Mouse (Mus musculus) kidney, embryonic 15.5 days (tissue): ENCODE measurements at regions not wholly inside any gene's neighbourhood (a gene's known extent, or its start where the extent isn't known, plus 50 kb on each side); places are given as distances from the start of the nearest gene placed in this dataset.

Experiments
- ATAC-seq: fragments of 200-750 bp; cut with Nextera tagmentation; replicated peaks from 2 replicates; pipeline ENCODE4 v1.8.0; 2017; ENCODE audit warnings: moderate TSS enrichment; ENCODE audit not compliant: low FRiP score
- H3K27ac ChIP-seq: fragments of 300-500 bp; sonication (generic); 2 replicates; pipeline ENCODE4 v1.5.1; 2015; ENCODE audit warnings: mild to moderate bottlenecking, inconsistent platforms
- H3K27me3 ChIP-seq: fragments of 300-500 bp; sonication (generic); 2 replicates; pipeline ENCODE4 v1.6.1; 2015; ENCODE audit warnings: inconsistent platforms
- H3K36me3 ChIP-seq: fragments of 300-500 bp; sonication (generic); 2 replicates; pipeline ENCODE4 v1.6.1; 2015; ENCODE audit warnings: inconsistent platforms
- H3K4me1 ChIP-seq: fragments of 300-500 bp; sonication (generic); 2 replicates; pipeline ENCODE4 v1.6.1; 2015; ENCODE audit warnings: inconsistent platforms
- H3K4me2 ChIP-seq: fragments of 300-500 bp; sonication (generic); 2 replicates; pipeline ENCODE4 v1.6.1; 2015; ENCODE audit warnings: moderate library complexity, mild to moderate bottlenecking, inconsistent platforms
- H3K4me3 ChIP-seq: fragments of 300-500 bp; sonication (generic); replicated peaks from 2 replicates; pipeline ENCODE4 v1.5.1; 2015; ENCODE audit warnings: mild to moderate bottlenecking, inconsistent platforms
- H3K9ac ChIP-seq: fragments of 300-500 bp; sonication (generic); 2 replicates; pipeline ENCODE4 v1.6.1; 2015; ENCODE audit warnings: mild to moderate bottlenecking, inconsistent platforms
- H3K9me3 ChIP-seq: fragments of 300-500 bp; sonication (generic); replicated peaks from 2 replicates; pipeline ENCODE4 v1.6.1; 2016; ENCODE audit warnings: inconsistent platforms
- WGBS: fragments of 180-500 bp; shearing (Covaris S2); methylation state at CpG from one replicate; pipeline ENCODE4 v1.1.7; 2015; ENCODE audit warnings: mixed read lengths; 5-methylcytosine and 5-hydroxymethylcytosine counted together

DNA sequence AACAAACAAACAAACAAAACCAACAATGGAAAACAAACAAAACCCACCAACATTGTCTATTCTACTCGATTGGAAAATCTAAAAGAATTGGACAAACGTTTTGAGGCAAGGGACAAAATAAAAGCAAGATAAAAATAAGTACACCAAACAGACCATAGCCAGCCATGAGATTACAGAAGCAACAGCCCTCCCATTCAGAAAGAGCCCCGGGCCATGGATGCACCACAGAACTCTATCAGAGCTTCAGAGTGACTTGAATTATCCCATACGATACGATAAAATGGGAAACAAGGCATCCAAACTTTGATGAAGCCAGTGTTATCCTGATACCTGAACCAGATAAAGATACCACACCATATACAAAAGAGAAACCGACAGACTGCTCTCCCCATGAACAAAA lies 68.7 kb downstream of the Npepl1 start:
- 83% methylated on average over 6 of the region's 6 CpGs for WGBS
- Histone ChIP-seq H3K27me3 (no peaks in the 10 kb centered on the region), H3K9ac (no peak overlapping the region), H3K9me3 (no peaks in the 10 kb centered on the region), H3K4me3 (no peak overlapping the region), H3K4me1 (no peaks in the 10 kb centered on the region), H3K27ac (no peak overlapping the region), H3K36me3 (no peaks in the 10 kb centered on the region), H3K4me2 (no peak overlapping the region)
- ATAC-seq, result no peak

DNA sequence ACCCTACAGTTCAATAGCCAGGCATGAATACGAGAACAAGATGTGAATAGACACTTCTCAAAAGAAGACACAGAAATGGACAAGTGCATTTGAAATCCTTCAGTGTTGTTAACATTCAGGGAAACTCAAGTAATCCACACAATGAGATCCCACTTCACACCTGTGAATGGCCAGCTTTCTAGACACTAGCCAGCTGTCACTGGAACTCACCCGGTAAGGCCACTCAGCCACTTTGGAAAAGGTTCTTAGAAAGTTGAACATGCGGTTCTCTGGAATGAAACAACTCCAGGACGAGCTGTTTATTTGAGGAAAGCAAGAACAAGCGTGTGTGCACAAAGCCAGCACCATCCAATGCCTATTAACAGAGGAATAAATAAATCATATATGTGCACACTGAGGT lies 74.6 kb downstream of the Npepl1 start:
- H3K4me2 ChIP-seq, result no peak overlapping the region
- 74% methylated on average over 5 of the region's 5 CpGs for WGBS
- H3K4me3 ChIP-seq, result no peak overlapping the region
- H3K27me3 ChIP-seq, result no peaks in the 10 kb centered on the region
- no peak for ATAC-seq
- H3K9ac ChIP-seq, result no peak overlapping the region
- no peaks in the 10 kb centered on the region for H3K4me1 ChIP-seq
- no peak overlapping the region for H3K27ac ChIP-seq
- no peaks in the 10 kb centered on the region for H3K9me3 ChIP-seq
- no peaks in the 10 kb centered on the region for H3K36me3 ChIP-seq

DNA sequence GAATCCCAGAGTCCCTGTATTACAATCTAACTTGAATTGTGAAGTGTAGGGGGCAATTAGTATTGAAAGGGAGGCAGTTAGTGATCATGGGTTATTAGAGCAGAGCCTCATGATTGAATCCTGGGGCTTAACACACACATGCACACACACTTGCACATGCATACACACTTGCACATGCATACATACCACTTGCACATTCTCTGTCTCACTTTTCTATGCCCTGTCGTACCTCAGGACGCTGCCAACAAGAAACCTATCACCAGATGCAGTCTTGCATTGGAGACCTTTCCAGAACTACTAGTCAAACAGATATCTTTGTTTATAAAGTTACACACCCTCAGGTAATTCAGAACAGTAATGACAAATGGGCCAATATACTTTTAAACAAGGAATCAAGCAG lies 80.9 kb downstream of the Npepl1 start:
- no peak overlapping the region for H3K27ac ChIP-seq
- no peaks in the 10 kb centered on the region for H3K9me3 ChIP-seq
- no peaks in the 10 kb centered on the region for H3K36me3 ChIP-seq
- no peak for ATAC-seq
- 97% methylated on average over 2 of the region's 2 CpGs for WGBS
- no peak overlapping the region for H3K4me2 ChIP-seq
- 0 out of 2 replicates have a peak, but pooled peaks cover 2% of the 10 kb centered on the region for H3K4me1 ChIP-seq
- H3K4me3 ChIP-seq, result no peak overlapping the region
- H3K9ac ChIP-seq, result no peak overlapping the region
- no peaks in the 10 kb centered on the region for H3K27me3 ChIP-seq

DNA sequence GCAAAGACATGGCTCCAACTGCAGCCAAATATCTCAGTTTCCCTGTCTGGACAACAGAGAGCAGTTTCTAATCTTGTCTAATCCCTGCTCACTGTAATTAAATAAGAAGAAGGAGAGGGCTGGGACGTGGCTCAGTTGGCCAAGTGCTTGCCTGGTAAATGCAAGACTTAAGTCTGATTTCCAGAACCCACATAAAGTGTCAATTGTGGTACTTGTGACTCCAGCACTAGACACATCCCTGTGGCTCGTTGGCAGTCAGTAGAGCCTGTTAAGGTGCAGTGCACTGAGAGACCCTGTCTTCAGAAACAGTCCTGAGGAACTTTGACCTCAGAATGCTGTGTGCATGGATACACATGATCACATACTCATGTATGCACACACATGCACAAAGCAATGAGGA lies 81.4 kb downstream of the Npepl1 start:
- H3K4me1 ChIP-seq, result 0 out of 2 replicates have a peak, but pooled peaks cover 2% of the 10 kb centered on the region
- 74% methylated on average over 2 of the region's 2 CpGs for WGBS
- no peak for ATAC-seq
- no peaks in the 10 kb centered on the region for H3K36me3 ChIP-seq
- no peaks in the 10 kb centered on the region for H3K27me3 ChIP-seq
- no peak overlapping the region for H3K27ac ChIP-seq
- H3K4me2 ChIP-seq, result no peak overlapping the region
- H3K9ac ChIP-seq, result no peak overlapping the region
- H3K4me3 ChIP-seq, result no peak overlapping the region
- no peaks in the 10 kb centered on the region for H3K9me3 ChIP-seq

GRCm38 (mm10) chr2:174192026-174192425 lies 81.9 kb downstream of the Npepl1 start:
- H3K27me3 ChIP-seq, result no peaks in the 10 kb centered on the region
- H3K9me3 ChIP-seq, result no peaks in the 10 kb centered on the region
- 0 out of 2 replicates have a peak, but pooled peaks cover 2% of the 10 kb centered on the region for H3K4me1 ChIP-seq
- H3K36me3 ChIP-seq, result no peaks in the 10 kb centered on the region
- no peak overlapping the region for H3K4me2 ChIP-seq
- H3K9ac ChIP-seq, result no peak overlapping the region
- WGBS, result 79% methylated on average over 5 of the region's 5 CpGs
- no peak overlapping the region for H3K4me3 ChIP-seq
- ATAC-seq, result no peak
- no peak overlapping the region for H3K27ac ChIP-seq

- Histone ChIP-seq H3K9ac (no peak overlapping the region), H3K27ac (no peak overlapping the region), H3K27me3 (no peaks in the 10 kb centered on the region), H3K4me3 (no peak overlapping the region), H3K36me3 (no peaks in the 10 kb centered on the region), H3K4me2 (no peak overlapping the region), H3K4me1 (0 out of 2 replicates have a peak, but pooled peaks cover 2% of the 10 kb centered on the region), H3K9me3 (no peaks in the 10 kb centered on the region)
- 53% methylated on average over 5 of the region's 5 CpGs for WGBS
- ATAC-seq, result no peak
Measured at GRCm38 (mm10) chr2:174193506-174193905, 83.4 kb downstream of the Npepl1 start.

DNA sequence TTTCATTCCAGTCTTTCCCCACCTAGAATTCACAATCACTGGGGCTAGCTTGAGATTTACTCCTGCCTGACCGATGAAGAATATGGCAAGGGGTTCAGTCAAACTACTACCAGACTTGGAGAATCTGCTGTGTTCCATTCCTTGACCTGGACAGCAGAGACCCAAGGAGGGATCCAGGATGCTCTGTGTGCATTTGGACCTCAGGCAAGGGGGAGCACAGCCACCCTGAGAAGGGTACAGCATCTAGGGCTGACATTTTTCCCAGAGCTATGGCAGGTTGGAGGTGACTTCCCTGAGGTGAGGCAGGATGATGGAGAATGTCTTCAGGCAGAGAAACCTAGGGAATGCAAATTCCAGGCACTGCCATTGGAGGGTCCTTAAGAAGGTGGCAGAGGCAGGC lies 85.5 kb downstream of the Npepl1 start:
- H3K27ac ChIP-seq, result no peak overlapping the region
- no peak for ATAC-seq
- H3K9ac ChIP-seq, result no peak overlapping the region
- peaks cover 8% of the 10 kb centered on the region for H3K4me1 ChIP-seq
- 96% methylated on average over 1 of the region's 1 CpGs for WGBS
- no peaks in the 10 kb centered on the region for H3K36me3 ChIP-seq
- H3K4me2 ChIP-seq, result no peak overlapping the region
- no peaks in the 10 kb centered on the region for H3K9me3 ChIP-seq
- no peak overlapping the region for H3K4me3 ChIP-seq
- no peaks in the 10 kb centered on the region for H3K27me3 ChIP-seq

DNA sequence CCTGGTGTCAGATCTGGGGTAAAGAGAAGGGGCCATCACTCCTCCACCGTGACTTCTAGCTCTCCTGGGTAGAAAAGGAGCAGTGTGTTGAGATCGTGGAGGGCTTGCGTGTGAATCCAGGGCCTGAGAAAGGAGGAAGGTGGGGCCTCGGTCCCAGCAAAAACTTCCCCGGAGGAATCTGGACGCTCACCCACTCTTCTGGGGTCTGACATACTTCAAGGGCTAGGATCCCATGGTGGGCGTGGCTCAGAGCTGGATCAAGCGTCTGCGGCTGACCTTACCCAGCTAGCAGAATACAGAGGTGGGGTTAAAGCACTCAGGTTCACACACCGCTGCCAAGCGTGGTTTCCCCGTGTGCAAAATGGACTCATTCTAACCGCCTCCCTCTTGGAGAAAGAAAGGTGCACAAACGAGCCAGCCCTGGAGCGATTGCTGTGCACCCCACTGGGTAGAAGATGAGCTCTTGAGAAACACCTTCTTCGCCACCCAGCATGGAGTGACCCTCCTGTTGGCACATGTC lies 86.6 kb downstream of the Npepl1 start:
- 87% methylated on average over 16 of the region's 16 CpGs for WGBS
- no peak for ATAC-seq
- no peak overlapping the region for H3K4me3 ChIP-seq
- no peaks in the 10 kb centered on the region for H3K9me3 ChIP-seq
- H3K4me1 ChIP-seq, result peaks cover 9% of the 10 kb centered on the region
- H3K27me3 ChIP-seq, result no peaks in the 10 kb centered on the region
- H3K4me2 ChIP-seq, result no peak overlapping the region
- no peak overlapping the region for H3K27ac ChIP-seq
- H3K9ac ChIP-seq, result no peak overlapping the region
- no peaks in the 10 kb centered on the region for H3K36me3 ChIP-seq

DNA sequence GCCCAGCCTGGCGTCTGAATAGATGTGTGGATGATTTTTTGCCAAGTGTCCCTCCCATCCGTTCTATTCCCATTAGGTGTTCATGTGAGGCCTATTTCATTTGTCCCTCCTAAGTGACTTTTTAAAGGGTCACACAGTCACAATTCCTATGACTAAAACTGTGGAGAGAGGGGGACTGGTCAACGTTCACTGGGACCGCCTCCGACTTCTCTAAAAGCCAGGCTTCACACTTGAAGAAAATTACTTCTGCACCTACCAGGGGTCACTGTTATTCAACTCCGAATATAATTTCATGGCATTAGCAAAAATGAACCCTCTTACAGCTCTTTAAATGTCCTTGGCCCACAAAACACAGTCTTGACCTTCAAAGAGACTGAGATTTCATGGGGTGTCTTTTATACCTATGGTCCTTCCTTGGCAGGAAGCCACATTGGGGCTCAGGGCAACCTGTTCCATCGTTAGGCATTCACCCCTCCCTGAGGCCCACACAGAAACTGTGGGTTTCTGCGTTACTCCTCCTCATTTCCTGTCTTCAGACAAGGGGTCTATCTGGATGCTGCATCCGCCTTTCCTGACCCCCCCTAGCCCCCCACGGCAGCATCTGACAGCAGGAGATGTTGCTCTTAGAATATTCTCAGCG lies 86.7 kb upstream of the Gnas start:
- no peak overlapping the region for H3K4me3 ChIP-seq
- H3K36me3 ChIP-seq, result no peaks in the 10 kb centered on the region
- no peak for ATAC-seq
- H3K27ac ChIP-seq, result no peak overlapping the region
- H3K27me3 ChIP-seq, result no peaks in the 10 kb centered on the region
- no peaks in the 10 kb centered on the region for H3K9me3 ChIP-seq
- H3K4me2 ChIP-seq, result no peak overlapping the region
- WGBS, result 81% methylated on average over 11 of the region's 11 CpGs
- H3K4me1 ChIP-seq, result peaks cover 9% of the 10 kb centered on the region
- H3K9ac ChIP-seq, result no peak overlapping the region

GRCm38 (mm10) chr2:174198406-174198971 lies 85.6 kb upstream of the Gnas start:
- H3K27me3 ChIP-seq, result no peaks in the 10 kb centered on the region
- H3K4me3 ChIP-seq, result no peak overlapping the region
- no peak for ATAC-seq
- 83% methylated on average over 7 of the region's 7 CpGs for WGBS
- H3K4me2 ChIP-seq, result no peak overlapping the region
- H3K9ac ChIP-seq, result no peak overlapping the region
- H3K27ac ChIP-seq, result no peak overlapping the region
- H3K4me1 ChIP-seq, result peaks cover 8% of the 10 kb centered on the region
- no peaks in the 10 kb centered on the region for H3K36me3 ChIP-seq
- H3K9me3 ChIP-seq, result no peaks in the 10 kb centered on the region

DNA sequence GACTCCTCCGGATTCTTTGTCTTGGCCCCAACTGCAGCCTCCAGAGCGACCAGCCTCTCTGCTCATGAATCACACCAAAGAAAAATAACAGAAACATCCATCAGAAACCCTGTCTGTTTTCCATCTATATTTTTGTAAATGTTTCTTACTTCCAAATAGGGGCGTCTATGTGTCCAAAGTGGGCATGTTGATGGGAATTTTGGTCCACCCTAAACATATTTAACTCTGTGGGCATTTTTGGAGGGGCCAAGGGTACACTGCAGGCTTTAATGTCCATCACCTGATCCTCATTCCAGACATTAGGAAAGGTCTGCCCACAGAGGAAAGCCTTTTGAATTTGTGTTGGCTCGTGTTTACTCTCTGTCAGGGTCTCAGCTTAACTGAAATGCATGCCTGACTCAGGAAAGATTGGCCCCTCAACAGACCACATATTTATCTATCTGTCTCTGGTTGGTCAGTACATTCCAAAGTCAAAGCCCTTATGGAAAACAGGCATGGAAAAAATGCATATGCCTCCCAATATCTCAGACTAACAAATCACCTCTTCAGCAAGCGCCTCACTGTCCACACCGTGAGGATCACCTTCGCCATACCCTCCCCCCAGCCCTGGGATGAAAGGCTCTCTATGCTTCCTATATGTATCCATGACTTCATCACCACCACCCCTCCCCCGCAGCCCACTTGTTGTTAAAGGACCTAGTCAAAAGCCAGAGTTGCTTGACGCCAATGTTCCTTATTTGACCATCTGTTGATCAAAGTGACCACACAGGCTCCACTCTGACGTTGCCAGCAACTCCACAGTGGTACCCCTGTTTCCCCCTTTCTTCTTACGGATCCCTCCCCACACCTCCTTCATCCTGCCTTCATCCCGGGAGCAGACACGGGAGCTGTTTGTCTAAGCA lies 83.9 kb upstream of the Gnas start:
- WGBS, result 35% methylated on average over 13 of the region's 13 CpGs
- Histone ChIP-seq H3K9me3 (no peaks in the 10 kb centered on the region), H3K4me1 (peaks cover 7% of the 10 kb centered on the region), H3K4me3 (no peak overlapping the region), H3K4me2 (no peak overlapping the region), H3K36me3 (no peaks in the 10 kb centered on the region), H3K9ac (no peak overlapping the region), H3K27ac (peak overlapping the region; percentile 9; the same call in 1 of the 2 replicates), H3K27me3 (no peaks in the 10 kb centered on the region)
- ATAC-seq, result no peak

DNA sequence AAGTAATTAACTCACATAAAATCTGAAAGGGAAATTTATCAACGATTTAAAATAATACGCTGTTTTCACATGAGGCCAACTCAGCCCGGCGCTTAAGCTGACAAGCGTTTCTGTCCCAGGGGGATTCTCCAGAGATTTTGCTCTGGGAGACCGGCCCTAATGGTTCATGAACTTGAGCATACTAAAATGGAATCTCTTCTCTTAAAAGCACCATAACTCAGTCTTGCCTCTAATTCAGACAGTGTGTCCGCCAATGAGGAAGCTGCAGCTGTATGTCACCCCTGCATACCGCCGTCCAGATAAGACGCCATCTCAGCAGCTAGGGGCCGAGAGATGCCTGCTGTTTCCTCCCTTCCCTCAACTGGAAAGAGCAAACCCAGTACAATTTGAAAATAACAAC lies 80.7 kb upstream of the Gnas start:
- 53% methylated on average over 11 of the region's 11 CpGs for WGBS
- Histone ChIP-seq H3K4me2 (no peak overlapping the region), H3K27ac (peak overlapping the region; percentile 75)

More for the DNA sequence above, 80.7 kb upstream of the Gnas start:
- peak; percentile 79 for ATAC-seq
- Histone ChIP-seq H3K27me3 (no peaks in the 10 kb centered on the region), H3K9ac (no peak overlapping the region), H3K4me1 (peaks cover 7% of the 10 kb centered on the region), H3K9me3 (no peaks in the 10 kb centered on the region), H3K4me3 (no peak overlapping the region), H3K36me3 (no peaks in the 10 kb centered on the region)
